Mouse (Mus musculus) liver, embryonic 14.5 days (tissue): ENCODE results near the gene Rpl29.

Experiments used
- CTCF ChIP-seq: IDR thresholded peaks from 2 replicates; pipeline ENCODE4 v1.5.1; 2016; ENCODE audit warnings: antibody characterized with exemption, low read depth, control low read depth
- EP300 ChIP-seq: IDR thresholded peaks from 2 replicates; pipeline ENCODE4 v1.6.1; 2016; ENCODE audit warnings: antibody characterized with exemption, low read depth

GRCm38 (mm10) chr9:106457920-106458319 is 28.7 kb downstream of the Rpl29 start:
- TF ChIP-seq CTCF (no peak), EP300 (no peak)
